Mouse (Mus musculus) liver, embryonic 14.5 days (tissue): ENCODE measurements around the gene Hcn3. TPM values are rescaled to one million over a fixed set of nuclear protein-coding genes. Genes with fewer than 3 reads are reported as not detected.
A peak's percentile ranks its signal among the peaks of the same experiment; 100 is the strongest.

Source experiments
- ATAC-seq: fragments of 200-750 bp; cut with Nextera tagmentation; 2 replicates; pipeline ENCODE4 v1.8.0; 2017; ENCODE audit warnings: moderate number of reproducible peaks, mild to moderate bottlenecking, moderate library complexity; ENCODE audit not compliant: insufficient read depth
- DNase-seq, 3 experiments: peaks; one replicate each; pipeline ENCODE4 v3.0.0-alpha.2; 2012 to 2013; ENCODE audit warnings: low read depth in 3 of 3, low spot score in 3 of 3
- H3K27ac ChIP-seq: fragments of 300-500 bp; sonication (generic); 2 replicates; pipeline ENCODE4 v1.5.1; 2014; ENCODE audit warnings: moderate library complexity, mild to moderate bottlenecking, control low read depth, inconsistent platforms
- H3K27me3 ChIP-seq: fragments of 300-500 bp; sonication (generic); 2 replicates; pipeline ENCODE4 v1.6.1; 2014; ENCODE audit warnings: mild to moderate bottlenecking, low read length, moderate library complexity; ENCODE audit not compliant: control insufficient read depth, insufficient read depth
- H3K36me3 ChIP-seq: fragments of 300-500 bp; sonication (generic); replicated peaks from 2 replicates; pipeline ENCODE4 v1.6.1; 2014; ENCODE audit warnings: low read depth; ENCODE audit not compliant: control insufficient read depth, insufficient read depth
- H3K4me1 ChIP-seq, 2 experiments: fragments of 200-500 bp in 1 of 2; fragments of 300-500 bp in 1 of 2; sonication (generic) in 1 of 2; replicated peaks; 2 replicates each; pipeline ENCODE4 v1.6.1; 2012 to 2014; ENCODE audit warnings: antibody characterized with exemption in 1 of 2, inconsistent platforms in 1 of 2, low read length in 1 of 2; ENCODE audit not compliant: control insufficient read depth in 2 of 2, insufficient read depth in 2 of 2
- H3K4me2 ChIP-seq: fragments of 300-500 bp; sonication (generic); 2 replicates; pipeline ENCODE4 v1.6.1; 2014; ENCODE audit warnings: low read depth, mild to moderate bottlenecking, control low read depth, moderate library complexity
- H3K4me3 ChIP-seq, 2 experiments: fragments of 200-500 bp in 1 of 2; fragments of 300-500 bp in 1 of 2; sonication (generic) in 1 of 2; 2 replicates each; pipeline ENCODE4 v1.5.1; 2012 to 2014; ENCODE audit warnings: low read depth in 2 of 2, low read length in 2 of 2, mild to moderate bottlenecking in 2 of 2, control low read depth in 1 of 2, inconsistent platforms in 1 of 2, moderate library complexity in 1 of 2; ENCODE audit not compliant: insufficient read depth in 1 of 2
- H3K9ac ChIP-seq: fragments of 300-500 bp; sonication (generic); replicated peaks from 2 replicates; pipeline ENCODE4 v1.6.1; 2014; ENCODE audit warnings: mild to moderate bottlenecking, control low read depth, moderate library complexity
- H3K9me3 ChIP-seq: fragments of 300-500 bp; sonication (generic); 2 replicates; pipeline ENCODE4 v1.6.1; 2016; ENCODE audit warnings: low read length, mixed read lengths; ENCODE audit not compliant: control insufficient read depth
- CTCF ChIP-seq: IDR thresholded peaks from 2 replicates; pipeline ENCODE4 v1.5.1; 2016; ENCODE audit warnings: antibody characterized with exemption, low read depth, control low read depth
- EP300 ChIP-seq: IDR thresholded peaks from 2 replicates; pipeline ENCODE4 v1.6.1; 2016; ENCODE audit warnings: antibody characterized with exemption, low read depth
- WGBS: fragments of 180-500 bp; shearing (Covaris S2); extraction: QIAGEN DNeasy Blood & Tissue Kit; methylation state at CpG from one replicate; pipeline ENCODE4 v1.1.7; 2014; ENCODE audit not compliant: insufficient replicate concordance; 5-methylcytosine and 5-hydroxymethylcytosine counted together
- polyA plus RNA-seq, 2 experiments: library from polyadenylated mRNA; depleted of rRNA in 1 of 2; stranded (reverse) in 1 of 2; unstranded in 1 of 2; fragments of >200 nt; fragmentation: Nextera tagmentation in 1 of 2; extraction: Ambion mirVana in 1 of 2; gene quantifications; 2 replicates each; pipeline versions ENCODE4 v1.2.1 to v1.2.3; 2012 to 2014

Gene Hcn3
- polyA plus RNA-seq, 2 experiments: 0.31 to 0.55 TPM

GRCm38 (mm10) chr3:89182531-89183057 is 22.6 kb upstream of the Hcn3 start:
- DNase-seq (no peak), ATAC-seq (no peak)
- peak overlapping the region in 1 of 2 experiments; percentile 44; a peak in 2 of 4 replicates for H3K4me3 ChIP-seq
- H3K4me1 ChIP-seq: peaks cover 12 to 15% of the 10 kb centered on the region in 2 experiments
- 24% methylated on average over 7 of the region's 7 CpGs for WGBS
- peak overlapping the region; percentile 63 for H3K4me2 ChIP-seq
- no peak overlapping the region for H3K9ac ChIP-seq
- H3K27ac ChIP-seq: peak overlapping the region; percentile 20; the same call in 1 of the 2 replicates
- H3K9me3 ChIP-seq: no peaks in the 10 kb centered on the region
- H3K36me3 ChIP-seq: peaks cover 19% of the 10 kb centered on the region
- TF ChIP-seq CTCF: no peak
- no peak for TF ChIP-seq EP300
- H3K27me3 ChIP-seq: no peaks in the 10 kb centered on the region

DNA sequence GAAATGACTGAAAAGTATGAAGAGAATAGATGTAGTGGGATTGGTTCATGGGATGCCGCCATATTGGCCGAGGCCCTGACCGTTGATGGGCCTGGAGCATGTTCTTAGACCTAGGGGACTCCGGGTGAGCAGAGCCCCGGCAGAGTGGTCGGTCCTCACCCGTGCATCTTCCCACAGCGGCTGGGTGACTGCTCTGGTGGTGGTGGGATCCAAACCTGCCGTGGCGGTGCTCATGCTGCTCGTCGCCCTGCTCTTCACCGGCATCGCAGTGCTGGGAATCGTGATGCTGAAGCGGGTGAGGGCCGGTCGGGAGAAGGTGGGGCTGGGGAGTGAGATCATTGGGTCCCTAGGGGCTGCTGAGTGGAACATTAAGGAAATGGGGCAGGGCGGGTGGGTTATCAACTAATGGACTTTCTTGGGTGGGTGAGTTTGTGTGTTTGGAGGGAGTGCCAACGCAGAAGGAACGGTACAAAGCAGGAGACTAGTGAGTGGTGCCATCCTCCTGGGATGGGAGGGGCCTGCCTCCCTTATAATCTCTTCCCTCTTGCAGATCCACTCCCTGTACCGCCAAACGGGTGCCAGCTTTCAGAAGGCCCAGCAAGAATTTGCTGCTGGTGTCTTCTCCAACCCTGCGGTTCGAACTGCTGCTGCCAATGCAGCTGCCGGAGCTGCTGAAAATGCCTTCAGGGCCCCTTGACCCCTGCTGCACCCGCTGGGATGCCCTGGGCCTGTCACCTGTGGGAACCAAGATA is 21.9 kb upstream of the Hcn3 start:
- Histone ChIP-seq H3K36me3 (peaks cover 19% of the 10 kb centered on the region), H3K27me3 (no peaks in the 10 kb centered on the region), H3K4me1 (peaks cover 12 to 15% of the 10 kb centered on the region in 2 experiments), H3K9ac (no peak overlapping the region), H3K27ac (no peak overlapping the region), H3K4me3 (no peak overlapping the region), H3K4me2 (no peak overlapping the region), H3K9me3 (no peaks in the 10 kb centered on the region)
- no peak for TF ChIP-seq EP300
- TF ChIP-seq CTCF: no peak
- no peak for DNase-seq
- WGBS: 81% methylated on average over 27 of the region's 27 CpGs
- ATAC-seq: no peak

DNA sequence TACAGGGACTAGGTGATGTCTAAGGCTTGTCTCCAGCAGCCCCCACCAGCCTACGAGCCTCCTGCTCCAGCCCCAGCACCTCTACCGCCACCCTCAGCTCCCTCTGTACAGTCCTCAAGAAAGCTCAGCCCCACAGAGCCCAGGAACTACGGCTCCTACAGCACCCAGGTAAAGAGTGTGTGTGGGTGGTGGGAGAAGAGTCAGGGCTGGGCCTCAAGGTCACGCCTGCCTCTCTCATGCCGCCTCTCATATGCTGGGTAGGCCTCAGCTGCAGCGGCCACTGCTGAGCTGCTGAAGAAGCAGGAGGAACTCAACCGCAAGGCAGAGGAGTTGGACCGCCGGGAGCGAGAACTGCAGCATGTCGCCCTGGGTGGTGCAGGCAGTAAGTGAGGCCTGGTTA is 19.1 kb upstream of the Hcn3 start:
- no peak for TF ChIP-seq CTCF
- no peak for TF ChIP-seq EP300
- Histone ChIP-seq H3K9ac (no peak overlapping the region), H3K4me2 (peak overlapping the region; percentile 87), H3K27ac (no peak overlapping the region), H3K9me3 (no peaks in the 10 kb centered on the region), H3K4me3 (no peak overlapping the region; a peak in 1 of 4 replicates), H3K27me3 (no peaks in the 10 kb centered on the region), H3K36me3 (peaks cover 44% of the 10 kb centered on the region), H3K4me1 (peaks cover 15% of the 10 kb centered on the region in 2 experiments)
- DNase-seq (no peak), ATAC-seq (no peak)
- WGBS: 75% methylated on average over 11 of the region's 11 CpGs

GRCm38 (mm10) chr3:89178107-89178385 is 18.1 kb upstream of the Hcn3 start:
- 5% methylated on average over 6 of the region's 6 CpGs for WGBS
- no peaks in the 10 kb centered on the region for H3K9me3 ChIP-seq
- H3K4me3 ChIP-seq: peak overlapping the region; percentile 74 to 92
- no peaks in the 10 kb centered on the region for H3K27me3 ChIP-seq
- ATAC-seq (no peak), DNase-seq (no peak)
- H3K4me1 ChIP-seq: peaks cover 13 to 15% of the 10 kb centered on the region in 2 experiments
- H3K9ac ChIP-seq: peak overlapping the region; percentile 87
- H3K4me2 ChIP-seq: peak overlapping the region; percentile 87
- TF ChIP-seq CTCF (no peak), EP300 (no peak)
- H3K36me3 ChIP-seq: peaks cover 54% of the 10 kb centered on the region
- H3K27ac ChIP-seq: peak overlapping the region; percentile 58; the same call in 1 of the 2 replicates

- H3K27ac ChIP-seq: peak within 1 kb of the TSS; percentile 58
- WGBS: under 1% methylated on average over 43 of the region's 43 CpGs
- H3K4me1 ChIP-seq: peaks cover 10 to 12% of the 10 kb centered on the region in 2 experiments
- ATAC-seq: peak; percentile 91
- H3K4me2 ChIP-seq: peak within 1 kb of the TSS; percentile 87
- peak within 1 kb of the TSS; percentile 74 to 92 for H3K4me3 ChIP-seq
- no peaks in the 10 kb centered on the region for H3K9me3 ChIP-seq
- no peaks in the 10 kb centered on the region for H3K27me3 ChIP-seq
- TF ChIP-seq CTCF (no peak), EP300 (no peak)
- peak within 1 kb of the TSS; percentile 87 for H3K9ac ChIP-seq
- H3K36me3 ChIP-seq: peaks cover 55% of the 10 kb centered on the region
- peak; percentile 93 to 95 (median 95) for DNase-seq
Measured at GRCm38 (mm10) chr3:89177242-89178106, 17.5 kb upstream of the Hcn3 start, which contains the start of gene Scamp3. Gene Scamp3 (plus strand): TSS chr3:89177473.
